Mouse (Mus musculus) olfactory bulb, adult 2 months (tissue): ENCODE results near the gene N4bp1.

Experiments
- CTCF ChIP-seq: fragments of 200-500 bp; IDR thresholded peaks from 2 replicates; pipeline ENCODE4 v1.5.1; 2012; ENCODE audit warnings: low read depth, mild to moderate bottlenecking, low read length, moderate library complexity; ENCODE audit not compliant: insufficient read depth
- POLR2A ChIP-seq: fragments of 200-500 bp; IDR thresholded peaks from 2 replicates; pipeline ENCODE4 v1.6.1; 2012; ENCODE audit warnings: mild to moderate bottlenecking, low read depth, low read length, moderate library complexity; ENCODE audit not compliant: insufficient read depth

DNA sequence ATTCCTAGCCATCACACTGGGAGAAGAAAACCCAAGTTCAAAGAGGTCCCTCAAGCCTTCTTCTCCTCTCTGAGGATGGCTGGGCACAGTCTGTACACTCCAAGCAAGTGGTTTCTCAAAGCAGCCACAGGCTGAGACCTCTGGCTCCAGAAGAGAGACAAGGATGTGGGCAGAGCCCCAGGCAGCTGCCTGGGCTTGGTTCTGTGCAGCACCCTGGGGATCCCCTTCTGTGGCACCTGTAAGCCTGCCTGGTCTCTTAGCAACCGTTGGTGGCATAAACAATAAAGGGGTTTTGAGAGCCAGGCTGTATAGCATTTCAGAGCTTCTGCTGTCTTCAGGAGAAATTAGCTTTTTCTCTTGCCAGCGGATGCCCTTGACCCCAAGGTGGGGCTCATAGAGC lies 87.4 kb downstream of the N4bp1 start:
- TF ChIP-seq CTCF (no peak), POLR2A (no peak)
